Mouse (Mus musculus): ENCODE results near the gene Ptges. TPM values are rescaled to one million over a fixed set of nuclear protein-coding genes. Genes with fewer than 3 reads are reported as not detected.

Gene Ptges
- 3.9 and 15.6 TPM in 2 replicates for polyA plus RNA-seq (2012; rRNA removed)

- TF ChIP-seq CTCF (IDR thresholded peaks at IDR 0.05; ENCODE audit: control insufficient read depth, insufficient read depth, insufficient replicate concordance, low read depth, low read length) (peak; percentile 30; the same call in 1 of the 2 replicates), POLR2A (IDR thresholded peaks at IDR 0.05; ENCODE audit: control insufficient read depth, low read depth, low read length) (no peak)
- Histone ChIP-seq H3K27ac (ENCODE audit: control insufficient read depth, insufficient read depth, low read depth, low read length) (no peak within 1 kb of the TSS), H3K27me3 (ENCODE audit: control insufficient read depth, insufficient read depth, low read length) (no peaks in the 10 kb centered on the region), H3K4me1 (ENCODE audit: control insufficient read depth, insufficient read depth, low read length) (peaks cover 6% of the 10 kb centered on the region), H3K4me3 (ENCODE audit: control insufficient read depth, low read depth, low read length) (peak within 1 kb of the TSS; percentile 37), H3K36me3 (ENCODE audit: control insufficient read depth, insufficient read depth, low read length) (no peaks in the 10 kb centered on the region)
Measured at GRCm38 (mm10) chr2:30929483-30930045, at the start of gene Ptges. Ptges (minus strand) TSS chr2:30929863.

DNA sequence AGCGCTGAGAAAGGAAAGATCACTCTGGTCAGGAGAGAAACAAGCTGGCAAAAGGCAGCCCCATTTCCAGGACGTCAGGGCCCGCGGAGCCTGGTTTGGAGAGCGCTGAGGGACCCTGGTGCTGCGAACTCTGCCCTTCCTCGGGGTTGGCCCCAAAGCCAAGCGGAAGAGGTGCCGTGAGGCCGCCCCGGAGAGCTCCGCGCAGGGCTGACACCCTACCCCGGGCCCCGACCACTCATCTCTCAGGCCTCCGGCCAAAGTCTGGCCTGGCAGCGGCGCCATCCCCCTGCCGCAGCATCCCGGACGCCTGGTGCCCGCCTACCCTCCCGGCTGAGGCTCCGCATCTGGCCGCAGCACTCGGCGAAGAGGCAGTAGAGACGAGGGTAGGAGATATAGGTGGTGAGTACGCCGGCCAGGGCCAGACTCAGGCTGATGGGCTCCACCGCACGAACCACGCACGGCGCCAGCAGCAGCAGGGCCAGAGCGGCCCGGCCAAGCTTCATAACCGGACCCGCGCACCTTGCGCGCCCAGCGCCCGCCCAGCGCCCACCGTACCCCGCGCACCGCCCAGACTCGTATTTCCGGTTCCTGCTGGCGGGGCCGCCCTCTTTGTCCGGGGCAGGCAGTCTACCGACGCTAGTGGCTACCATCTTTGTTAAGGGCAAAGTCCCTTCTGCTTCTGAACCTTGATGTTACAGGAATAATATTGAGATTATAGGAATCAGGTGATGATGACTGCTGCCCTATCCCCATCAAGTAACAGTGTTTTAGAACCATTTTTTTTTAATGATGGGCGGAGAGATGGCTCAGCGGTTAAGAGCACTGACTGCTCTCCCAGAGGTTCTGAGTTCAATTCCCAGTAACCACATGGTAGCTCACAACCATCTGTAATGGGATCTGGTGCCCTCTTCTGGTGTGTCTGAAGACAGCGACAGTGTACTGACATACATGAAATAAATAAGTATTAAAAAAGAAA is 38.0 kb upstream of the Ptges start, which contains the start of gene Tor1a:
Gene Tor1a (minus strand): TSS at position 582 of the 976 bp plus-strand sequence.
- Histone ChIP-seq H3K27me3 (ENCODE audit: control insufficient read depth, insufficient read depth, low read length) (no peaks in the 10 kb centered on the region), H3K4me1 (ENCODE audit: control insufficient read depth, insufficient read depth, low read length) (peaks cover 7% of the 10 kb centered on the region), H3K27ac (ENCODE audit: control insufficient read depth, insufficient read depth, low read depth, low read length) (peak within 1 kb of the TSS; percentile 78), H3K36me3 (ENCODE audit: control insufficient read depth, insufficient read depth, low read length) (peaks cover 3% of the 10 kb centered on the region; the same call in 1 of the 2 replicates), H3K4me3 (ENCODE audit: control insufficient read depth, low read depth, low read length) (peak within 1 kb of the TSS; percentile 98)
- peak; percentile 82 for TF ChIP-seq POLR2A (IDR thresholded peaks at IDR 0.05; ENCODE audit: control insufficient read depth, low read depth, low read length)
- TF ChIP-seq CTCF (IDR thresholded peaks at IDR 0.05; ENCODE audit: control insufficient read depth, insufficient read depth, insufficient replicate concordance, low read depth, low read length) = no peak

DNA sequence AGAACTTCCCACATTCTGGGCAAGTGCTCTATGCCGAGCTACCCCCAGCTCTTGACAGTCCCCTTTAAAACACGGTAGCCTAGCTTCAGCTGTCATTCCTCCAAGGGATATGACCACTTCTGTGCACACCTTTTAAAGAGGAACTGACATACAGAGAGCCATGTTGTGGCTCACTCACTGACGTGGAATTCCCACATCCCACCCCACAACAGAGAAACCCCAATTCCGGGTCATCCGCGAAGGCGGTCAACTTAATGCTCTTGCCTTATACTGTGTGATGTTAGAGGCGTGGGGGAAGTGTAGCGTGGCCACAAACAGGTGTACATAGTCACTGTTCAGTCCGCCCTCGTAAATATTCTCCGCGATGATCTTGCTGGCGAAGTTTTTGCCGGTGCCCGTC is 37.2 kb upstream of the Ptges start:
- Histone ChIP-seq H3K4me1 (ENCODE audit: control insufficient read depth, insufficient read depth, low read length) (peaks cover 7% of the 10 kb centered on the region), H3K27ac (ENCODE audit: control insufficient read depth, insufficient read depth, low read depth, low read length) (no peak overlapping the region), H3K27me3 (ENCODE audit: control insufficient read depth, insufficient read depth, low read length) (no peaks in the 10 kb centered on the region), H3K36me3 (ENCODE audit: control insufficient read depth, insufficient read depth, low read length) (peaks cover 3% of the 10 kb centered on the region; the same call in 1 of the 2 replicates), H3K4me3 (ENCODE audit: control insufficient read depth, low read depth, low read length) (peak overlapping the region; percentile 98)
- TF ChIP-seq POLR2A (IDR thresholded peaks at IDR 0.05; ENCODE audit: control insufficient read depth, low read depth, low read length) (no peak), CTCF (IDR thresholded peaks at IDR 0.05; ENCODE audit: control insufficient read depth, insufficient read depth, insufficient replicate concordance, low read depth, low read length) (no peak)

DNA sequence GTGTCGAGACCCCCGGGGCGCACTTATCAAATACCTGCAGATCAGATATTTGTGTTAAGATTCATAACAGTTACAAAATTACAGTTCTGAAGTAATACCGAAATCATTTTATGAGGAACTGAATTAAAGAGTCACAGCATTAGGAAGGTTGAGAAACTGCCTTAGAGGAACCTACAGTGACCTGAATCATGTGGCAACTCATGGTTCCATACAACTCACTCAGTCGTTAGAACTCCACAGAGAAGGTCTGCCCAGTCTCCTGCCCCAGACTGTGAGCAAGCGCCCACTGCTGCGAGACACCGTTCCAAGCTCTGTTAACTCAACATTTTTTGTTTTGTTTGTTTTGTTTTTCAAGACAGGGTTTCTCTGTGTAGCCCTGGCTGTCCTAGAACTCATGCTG is 36.0 kb upstream of the Ptges start:
- peaks cover 5% of the 10 kb centered on the region; the same call in 1 of the 2 replicates for H3K36me3 ChIP-seq (ENCODE audit: control insufficient read depth, insufficient read depth, low read length)
- no peak overlapping the region for H3K4me3 ChIP-seq (ENCODE audit: control insufficient read depth, low read depth, low read length)
- peaks cover 7% of the 10 kb centered on the region for H3K4me1 ChIP-seq (ENCODE audit: control insufficient read depth, insufficient read depth, low read length)
- no peaks in the 10 kb centered on the region for H3K27me3 ChIP-seq (ENCODE audit: control insufficient read depth, insufficient read depth, low read length)
- TF ChIP-seq CTCF (IDR thresholded peaks at IDR 0.05; ENCODE audit: control insufficient read depth, insufficient read depth, insufficient replicate concordance, low read depth, low read length) = no peak
- no peak for TF ChIP-seq POLR2A (IDR thresholded peaks at IDR 0.05; ENCODE audit: control insufficient read depth, low read depth, low read length)
- H3K27ac ChIP-seq (ENCODE audit: control insufficient read depth, insufficient read depth, low read depth, low read length) = no peak overlapping the region

DNA sequence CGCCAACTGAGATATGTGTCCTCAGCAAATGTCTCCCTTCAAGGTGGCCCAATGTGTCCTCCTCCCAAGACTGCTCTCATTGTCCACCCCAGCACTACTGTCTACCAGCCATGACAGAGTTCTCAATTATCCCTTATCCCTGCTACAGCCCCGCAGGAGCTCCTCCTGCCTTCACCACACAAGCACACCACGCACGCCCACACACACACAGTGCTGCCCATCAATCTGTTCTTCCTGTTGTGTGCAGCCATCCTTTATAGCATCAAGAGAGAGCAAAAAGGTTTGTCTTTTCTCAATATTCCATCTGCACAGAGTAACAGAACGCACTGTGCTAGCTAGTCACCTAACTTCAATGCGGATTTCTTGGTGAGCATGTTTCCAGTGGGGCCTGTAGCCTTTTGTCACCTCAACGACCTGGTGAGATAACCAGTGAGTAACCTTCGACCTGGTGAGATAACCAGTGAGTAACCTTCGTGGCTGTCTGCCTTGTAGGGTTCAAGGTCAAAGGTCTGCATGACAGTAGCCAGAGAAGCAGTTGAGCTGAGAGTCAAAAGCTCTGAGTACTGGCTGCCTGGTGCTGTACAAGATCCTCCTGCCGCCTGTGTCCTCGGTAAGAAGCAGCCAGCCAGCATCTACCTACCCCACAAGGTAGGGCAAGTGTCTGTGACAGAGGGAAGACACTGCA is 33.0 kb upstream of the Ptges start:
- peaks cover 7% of the 10 kb centered on the region for H3K4me1 ChIP-seq (ENCODE audit: control insufficient read depth, insufficient read depth, low read length)
- no peak overlapping the region for H3K4me3 ChIP-seq (ENCODE audit: control insufficient read depth, low read depth, low read length)
- TF ChIP-seq POLR2A (IDR thresholded peaks at IDR 0.05; ENCODE audit: control insufficient read depth, low read depth, low read length) (no peak), CTCF (IDR thresholded peaks at IDR 0.05; ENCODE audit: control insufficient read depth, insufficient read depth, insufficient replicate concordance, low read depth, low read length) (no peak)
- H3K27me3 ChIP-seq (ENCODE audit: control insufficient read depth, insufficient read depth, low read length) = no peaks in the 10 kb centered on the region
- H3K27ac ChIP-seq (ENCODE audit: control insufficient read depth, insufficient read depth, low read depth, low read length) = no peak overlapping the region
- peaks cover 6% of the 10 kb centered on the region; the same call in 1 of the 2 replicates for H3K36me3 ChIP-seq (ENCODE audit: control insufficient read depth, insufficient read depth, low read length)

DNA sequence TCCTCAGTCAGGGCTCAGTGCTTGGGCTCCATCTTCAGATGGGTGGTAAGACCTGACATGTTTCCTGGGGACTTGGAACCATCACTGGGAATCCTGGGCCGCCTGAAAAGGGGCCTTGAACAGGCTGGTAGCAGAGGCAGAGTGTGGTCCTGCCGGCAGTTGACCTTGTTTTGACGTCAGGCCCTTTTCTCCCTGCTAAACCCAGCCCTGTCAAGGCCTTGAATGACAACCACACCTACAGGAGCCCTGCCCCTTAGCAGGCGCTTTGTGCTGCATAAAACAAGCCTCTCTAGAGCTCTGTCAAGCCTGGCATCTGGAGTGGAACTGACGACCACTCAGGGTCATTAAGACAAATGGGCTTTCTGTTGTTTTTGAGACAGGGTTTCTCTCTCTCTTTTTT is 30.2 kb upstream of the Ptges start:
- H3K27ac ChIP-seq (ENCODE audit: control insufficient read depth, insufficient read depth, low read depth, low read length) = no peak overlapping the region
- peaks cover 5% of the 10 kb centered on the region for H3K36me3 ChIP-seq (ENCODE audit: control insufficient read depth, insufficient read depth, low read length)
- no peaks in the 10 kb centered on the region for H3K27me3 ChIP-seq (ENCODE audit: control insufficient read depth, insufficient read depth, low read length)
- TF ChIP-seq CTCF (IDR thresholded peaks at IDR 0.05; ENCODE audit: control insufficient read depth, insufficient read depth, insufficient replicate concordance, low read depth, low read length) (no peak), POLR2A (IDR thresholded peaks at IDR 0.05; ENCODE audit: control insufficient read depth, low read depth, low read length) (no peak)
- H3K4me1 ChIP-seq (ENCODE audit: control insufficient read depth, insufficient read depth, low read length) = no peaks in the 10 kb centered on the region
- H3K4me3 ChIP-seq (ENCODE audit: control insufficient read depth, low read depth, low read length) = no peak overlapping the region

Measured in testis, adult 2 months (tissue).